Mouse (Mus musculus): Measurements from ENCODE around the gene Zfp142. TPM values are rescaled to one million over a fixed set of nuclear protein-coding genes. Genes with fewer than 3 reads are reported as not detected.

Zfp142 gene
- polyA plus RNA-seq, 1 experiment from 2014 or later: 10.8 TPM

DNA sequence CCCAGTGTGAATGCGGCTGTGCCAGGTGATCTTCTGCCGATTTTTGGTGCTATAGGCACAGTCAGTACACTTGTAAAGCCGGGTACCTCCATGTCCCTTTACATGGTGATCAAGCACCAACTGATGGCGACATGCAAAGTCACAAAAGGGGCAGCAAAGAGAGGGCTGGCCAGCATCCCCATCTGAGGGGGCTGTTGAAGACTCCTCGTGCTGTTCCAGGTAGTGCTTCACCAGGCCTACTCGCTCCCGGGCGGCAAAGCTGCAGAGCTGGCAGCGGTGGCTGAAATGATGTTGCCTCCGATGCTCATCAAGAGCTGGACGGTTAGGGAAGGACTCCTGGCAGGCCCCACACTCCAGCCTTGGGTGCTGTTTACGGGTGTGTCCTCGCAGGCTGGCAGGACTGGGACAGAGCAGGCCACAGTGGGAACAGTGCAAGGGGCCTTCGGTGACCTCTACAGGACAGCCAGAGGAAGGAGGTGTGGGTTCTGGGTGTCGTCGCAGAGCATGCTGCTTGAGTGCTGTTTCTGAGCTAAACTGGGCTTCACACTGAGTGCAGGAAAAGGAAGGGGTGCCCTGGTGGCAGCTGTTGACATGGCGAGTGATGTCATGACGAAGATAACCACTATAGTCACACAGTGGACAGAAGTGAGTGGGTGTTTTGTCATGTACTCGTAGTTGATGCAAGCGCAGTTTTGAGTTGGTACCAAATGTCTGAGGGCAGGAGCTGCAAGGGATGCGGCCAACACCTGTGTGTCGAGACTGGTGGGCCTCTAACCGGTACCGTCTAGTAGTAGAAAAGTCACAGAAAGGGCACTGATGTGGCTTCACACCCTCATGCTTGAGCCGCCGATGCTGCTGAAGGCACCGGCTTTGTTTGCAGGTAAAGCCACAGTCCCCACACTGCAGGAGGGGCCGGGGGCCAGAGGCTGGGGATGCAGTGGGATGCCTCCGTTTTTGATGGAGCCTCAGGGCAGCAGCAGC, 18.0 kb downstream of the Zfp142 start:
- H3K9me3 ChIP-seq: no peaks in the 10 kb centered on the region
- H3K4me1 ChIP-seq: no peaks in the 10 kb centered on the region
- H3K4me3 ChIP-seq: no peak overlapping the region
- H3K36me3 ChIP-seq (replicated peaks): peaks cover 99% of the 10 kb centered on the region
- H3K27me3 ChIP-seq (ENCODE audit: poor library complexity, severe bottlenecking): no peaks in the 10 kb centered on the region
- no peak overlapping the region for H3K27ac ChIP-seq
- WGBS: 91% methylated on average over 29 of the region's 29 CpGs
- DNase-seq (ENCODE audit: extremely low spot score, low spot score): no peak

GRCm38 (mm10) chr1:74565834-74566233, 22.2 kb downstream of the Zfp142 start:
- Histone ChIP-seq H3K27ac (no peak overlapping the region), H3K4me1 (no peaks in the 10 kb centered on the region), H3K36me3 (replicated peaks) (peaks cover 82% of the 10 kb centered on the region), H3K27me3 (ENCODE audit: poor library complexity, severe bottlenecking) (no peaks in the 10 kb centered on the region), H3K4me3 (no peak overlapping the region), H3K9me3 (no peaks in the 10 kb centered on the region)
- no peak for DNase-seq (ENCODE audit: extremely low spot score, low spot score)
- 86% methylated on average over 6 of the region's 6 CpGs for WGBS

- DNase-seq (ENCODE audit: extremely low spot score, low spot score): no peak
- H3K27ac ChIP-seq: no peak overlapping the region
- H3K4me1 ChIP-seq: no peaks in the 10 kb centered on the region
- no peaks in the 10 kb centered on the region for H3K27me3 ChIP-seq (ENCODE audit: poor library complexity, severe bottlenecking)
- H3K9me3 ChIP-seq: no peaks in the 10 kb centered on the region
- 85% methylated on average over 5 of the region's 5 CpGs for WGBS
- peaks cover 16% of the 10 kb centered on the region for H3K36me3 ChIP-seq (replicated peaks)
- H3K4me3 ChIP-seq: no peak overlapping the region
These were observed 29.0 kb downstream of the Zfp142 start for GRCm38 (mm10) chr1:74559061-74559460.

DNA sequence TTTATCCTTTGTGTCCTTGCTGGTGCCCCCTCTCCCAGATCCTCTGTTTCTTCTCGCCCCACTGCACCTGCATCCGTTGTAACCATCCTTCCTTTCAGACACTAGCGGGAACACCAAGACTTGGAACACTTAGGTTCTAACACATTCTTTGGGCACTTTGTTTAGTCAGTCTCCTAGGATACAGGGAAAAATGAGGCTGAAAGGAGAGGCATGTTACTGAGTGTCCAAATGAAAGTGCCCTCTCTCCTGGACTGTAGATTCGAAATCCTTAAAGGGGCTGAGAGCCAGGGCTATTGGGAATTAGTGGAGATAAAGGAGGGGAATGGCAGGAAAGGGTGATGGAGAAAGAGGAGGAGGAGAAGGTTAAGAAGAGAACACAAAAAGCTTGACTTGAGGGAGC, 43.9 kb downstream of the Zfp142 start, which contains the start of gene Usp37:
TSS of gene Usp37 (minus strand) at position 101 of the 400 bp plus-strand sequence.
- H3K27me3 ChIP-seq (ENCODE audit: poor library complexity, severe bottlenecking): no peaks in the 10 kb centered on the region
- no peak within 1 kb of the TSS for H3K27ac ChIP-seq
- H3K4me1 ChIP-seq: peaks cover 25% of the 10 kb centered on the region
- 65% methylated on average over 4 of the region's 4 CpGs for WGBS
- DNase-seq (ENCODE audit: extremely low spot score, low spot score): no peak
- H3K36me3 ChIP-seq (replicated peaks): no peaks in the 10 kb centered on the region
- H3K9me3 ChIP-seq: no peaks in the 10 kb centered on the region
- H3K4me3 ChIP-seq: peak within 1 kb of the TSS; percentile 24; the same call in 1 of the 2 replicates

- peak within 1 kb of the TSS; percentile 24; the same call in 1 of the 2 replicates for H3K4me3 ChIP-seq
- no peak for DNase-seq (ENCODE audit: extremely low spot score, low spot score)
- 6% methylated on average over 6 of the region's 6 CpGs for WGBS
These were observed 45.5 kb downstream of the Zfp142 start, which contains the start of gene Plcd4 for GRCm38 (mm10) chr1:74542451-74542961. Plcd4 (plus strand) TSS chr1:74542888.

DNA sequence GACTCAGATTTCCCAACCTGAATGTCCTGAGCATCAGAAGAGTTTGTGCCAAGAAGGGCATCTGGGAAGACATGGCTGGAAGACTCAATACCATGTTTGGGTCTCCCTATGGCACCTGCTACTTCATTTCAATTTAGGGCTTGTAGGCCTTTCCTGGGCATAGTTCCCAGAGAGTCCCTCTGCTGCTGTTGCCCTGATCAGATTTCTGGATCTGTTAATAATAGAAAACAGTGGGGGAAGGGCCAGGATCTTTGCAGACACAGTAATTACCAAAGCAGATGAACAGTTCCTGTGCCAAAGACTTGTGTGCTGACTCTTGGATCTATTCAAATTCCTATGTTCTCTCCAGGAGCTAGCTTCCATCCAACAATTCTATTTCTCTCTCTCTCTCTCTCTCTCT, 49.4 kb downstream of the Zfp142 start:
- Histone ChIP-seq H3K27me3 (ENCODE audit: poor library complexity, severe bottlenecking) (no peaks in the 10 kb centered on the region), H3K27ac (no peak overlapping the region), H3K9me3 (no peaks in the 10 kb centered on the region), H3K36me3 (replicated peaks) (no peaks in the 10 kb centered on the region), H3K4me1 (peaks cover 16% of the 10 kb centered on the region), H3K4me3 (no peak overlapping the region)
- DNase-seq (ENCODE audit: extremely low spot score, low spot score): no peak

More at GRCm38 (mm10) chr1:74542451-74542961, 45.5 kb downstream of the Zfp142 start, which contains the start of gene Plcd4:
- Histone ChIP-seq H3K27me3 (ENCODE audit: poor library complexity, severe bottlenecking) (no peaks in the 10 kb centered on the region), H3K9me3 (no peaks in the 10 kb centered on the region), H3K27ac (peak within 1 kb of the TSS; percentile 37; the same call in 1 of the 2 replicates), H3K36me3 (replicated peaks) (no peaks in the 10 kb centered on the region), H3K4me1 (peaks cover 25% of the 10 kb centered on the region)

DNA sequence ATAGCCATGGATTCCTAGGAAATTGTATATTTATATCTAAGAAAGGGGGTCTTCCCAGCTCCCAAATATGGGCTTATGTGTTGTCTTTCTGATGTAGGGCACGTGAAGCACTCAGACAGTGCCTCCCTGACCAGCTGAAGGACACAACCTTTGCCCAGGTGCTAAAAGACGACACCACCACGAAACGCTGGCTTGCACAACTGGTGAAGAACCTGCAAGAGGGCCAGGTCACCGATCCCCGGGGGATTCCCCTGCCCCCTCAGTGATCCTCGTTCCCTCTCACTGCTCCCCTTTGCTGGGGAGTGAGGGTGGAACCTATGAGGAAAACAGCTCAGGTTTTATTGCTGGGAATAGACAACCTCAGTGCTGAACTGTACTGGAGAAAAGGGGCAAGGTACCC, 59.5 kb downstream of the Zfp142 start:
- no peak for DNase-seq (ENCODE audit: extremely low spot score, low spot score)
- H3K4me3 ChIP-seq: no peak overlapping the region
- no peaks in the 10 kb centered on the region for H3K4me1 ChIP-seq
- peaks cover 97% of the 10 kb centered on the region for H3K36me3 ChIP-seq (replicated peaks)
- H3K27me3 ChIP-seq (ENCODE audit: poor library complexity, severe bottlenecking): no peaks in the 10 kb centered on the region
- no peak overlapping the region for H3K27ac ChIP-seq
- H3K9me3 ChIP-seq: no peaks in the 10 kb centered on the region
- WGBS: 91% methylated on average over 7 of the region's 7 CpGs

GRCm38 (mm10) chr1:74524746-74525145, 63.3 kb downstream of the Zfp142 start:
- H3K27ac ChIP-seq: no peak overlapping the region
- WGBS: 87% methylated on average over 4 of the region's 4 CpGs
- peaks cover 100% of the 10 kb centered on the region for H3K36me3 ChIP-seq (replicated peaks)
- no peak overlapping the region for H3K4me3 ChIP-seq
- H3K27me3 ChIP-seq (ENCODE audit: poor library complexity, severe bottlenecking): no peaks in the 10 kb centered on the region
- no peaks in the 10 kb centered on the region for H3K9me3 ChIP-seq
- no peaks in the 10 kb centered on the region for H3K4me1 ChIP-seq
- no peak for DNase-seq (ENCODE audit: extremely low spot score, low spot score)

DNA sequence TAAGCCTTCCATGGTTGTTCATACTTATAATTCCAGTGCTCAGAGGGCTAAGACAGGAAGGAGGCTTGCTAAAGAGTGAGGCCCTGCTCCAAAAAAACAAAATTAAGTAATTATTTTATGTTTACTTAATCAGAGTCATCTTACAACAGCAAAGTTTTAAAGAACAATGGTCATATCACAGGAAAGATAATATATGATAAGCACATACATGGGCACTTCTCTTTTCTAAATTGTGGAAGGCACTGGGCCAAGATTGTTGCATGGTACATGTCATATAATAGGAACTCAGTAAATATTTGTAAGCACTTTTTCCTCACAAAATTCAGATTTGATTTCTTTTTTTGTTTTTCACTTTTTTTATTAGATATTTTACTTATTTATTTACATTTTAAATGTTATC, 68.2 kb downstream of the Zfp142 start:
- Histone ChIP-seq H3K27ac (no peak overlapping the region), H3K9me3 (no peaks in the 10 kb centered on the region), H3K27me3 (ENCODE audit: poor library complexity, severe bottlenecking) (no peaks in the 10 kb centered on the region), H3K4me1 (no peaks in the 10 kb centered on the region), H3K4me3 (no peak overlapping the region), H3K36me3 (replicated peaks) (peaks cover 93% of the 10 kb centered on the region)
- no peak for DNase-seq (ENCODE audit: extremely low spot score, low spot score)

Small RNA genes lying within 50 kb of the gene (microRNA-seq; reads per million reads assigned to microRNA genes)
- not detected for gene Gm25035

Other genes starting within 250 kb of the Zfp142 start
- gene Catip, start 226.1 kb downstream of the Zfp142 start, polyA plus RNA-seq (2016; fragmentation: Nextera tagmentation; extraction: Ambion mirVana): 0.12 and 0.34 TPM in 2 replicates
- gene Slc11a1, start 213.1 kb downstream of the Zfp142 start, polyA plus RNA-seq (2016; fragmentation: Nextera tagmentation; extraction: Ambion mirVana): 2.7 and 2.9 TPM in 2 replicates
- 38.0 and 38.2 TPM in 2 replicates for gene Ctdsp1, start 196.7 kb downstream of the Zfp142 start, polyA plus RNA-seq (2016; fragmentation: Nextera tagmentation; extraction: Ambion mirVana)
- 0.12 and 0.17 TPM in 2 replicates for gene Vil1, start 178.9 kb downstream of the Zfp142 start, polyA plus RNA-seq (2016; fragmentation: Nextera tagmentation; extraction: Ambion mirVana)
- 112 TPM in 2 replicates for gene Cnot9, start 82.2 kb downstream of the Zfp142 start, polyA plus RNA-seq (2016; fragmentation: Nextera tagmentation; extraction: Ambion mirVana)
- gene Plcd4, start 45.4 kb downstream of the Zfp142 start, polyA plus RNA-seq (2016; fragmentation: Nextera tagmentation; extraction: Ambion mirVana): 0.90 and 1.1 TPM in 2 replicates
- gene Usp37, start 44.0 kb downstream of the Zfp142 start, polyA plus RNA-seq (2016; fragmentation: Nextera tagmentation; extraction: Ambion mirVana): 53.2 TPM in 2 replicates
- 16.8 and 18.1 TPM in 2 replicates for gene Bcs1l, start within 50 bp of the Zfp142 start, polyA plus RNA-seq (2016; fragmentation: Nextera tagmentation; extraction: Ambion mirVana)
- 37.7 and 40.0 TPM in 2 replicates for gene Rnf25, start 13.2 kb upstream of the Zfp142 start, polyA plus RNA-seq (2016; fragmentation: Nextera tagmentation; extraction: Ambion mirVana)
- gene Stk36, start 13.2 kb upstream of the Zfp142 start, polyA plus RNA-seq (2016; fragmentation: Nextera tagmentation; extraction: Ambion mirVana): 12.0 and 17.6 TPM in 2 replicates
- gene Ttll4, start 73.5 kb upstream of the Zfp142 start, polyA plus RNA-seq (2016; fragmentation: Nextera tagmentation; extraction: Ambion mirVana): 54.9 and 58.0 TPM in 2 replicates
- gene Cyp27a1, start 125.3 kb upstream of the Zfp142 start, polyA plus RNA-seq (2016; fragmentation: Nextera tagmentation; extraction: Ambion mirVana): 10.4 and 11.5 TPM in 2 replicates
- 0.20 TPM in 1 of 2 replicates, not detected in the other for gene Prkag3, start 161.0 kb upstream of the Zfp142 start, polyA plus RNA-seq (2016; fragmentation: Nextera tagmentation; extraction: Ambion mirVana)
- gene Wnt6, start 183.6 kb upstream of the Zfp142 start, polyA plus RNA-seq (2016; fragmentation: Nextera tagmentation; extraction: Ambion mirVana): 9.1 and 10.6 TPM in 2 replicates
- 0.65 and 0.92 TPM in 2 replicates for gene Wnt10a, start 203.3 kb upstream of the Zfp142 start, polyA plus RNA-seq (2016; fragmentation: Nextera tagmentation; extraction: Ambion mirVana)

Measured in forebrain, embryonic 10.5 days (tissue).